Mouse (Mus musculus) intestine, embryonic 15.5 days (tissue): Measurements from ENCODE around the gene Slc25a43. TPM values are rescaled to one million over a fixed set of nuclear protein-coding genes. Genes with fewer than 3 reads are reported as not detected.
A peak's percentile ranks its signal among the peaks of the same experiment; 100 is the strongest.

Source experiments
- ATAC-seq: fragments of 200-750 bp; cut with Nextera tagmentation; 2 replicates; pipeline ENCODE4 v1.8.0; 2017; ENCODE audit warnings: moderate TSS enrichment, moderate library complexity
- H3K27ac ChIP-seq: fragments of 300-500 bp; sonication (generic); 2 replicates; pipeline ENCODE4 v1.5.1; 2015; ENCODE audit warnings: mild to moderate bottlenecking, inconsistent platforms
- H3K27me3 ChIP-seq: fragments of 300-500 bp; sonication (generic); replicated peaks from 2 replicates; pipeline ENCODE4 v1.6.1; 2015; ENCODE audit warnings: inconsistent platforms
- H3K36me3 ChIP-seq: fragments of 300-500 bp; sonication (generic); 2 replicates; pipeline ENCODE4 v1.6.1; 2015; ENCODE audit warnings: inconsistent platforms
- H3K4me1 ChIP-seq: fragments of 300-500 bp; sonication (generic); replicated peaks from 2 replicates; pipeline ENCODE4 v1.6.1; 2015; ENCODE audit warnings: inconsistent platforms
- H3K4me2 ChIP-seq: fragments of 300-500 bp; sonication (generic); replicated peaks from 2 replicates; pipeline ENCODE4 v1.6.1; 2015; ENCODE audit warnings: mild to moderate bottlenecking, inconsistent platforms
- H3K4me3 ChIP-seq: fragments of 300-500 bp; sonication (generic); replicated peaks from 2 replicates; pipeline ENCODE4 v1.5.1; 2015; ENCODE audit warnings: inconsistent platforms
- H3K9ac ChIP-seq: fragments of 300-500 bp; sonication (generic); 2 replicates; pipeline ENCODE4 v1.6.1; 2015; ENCODE audit warnings: inconsistent platforms
- H3K9me3 ChIP-seq: fragments of 300-500 bp; sonication (generic); 2 replicates; pipeline ENCODE4 v1.6.1; 2016; ENCODE audit warnings: inconsistent platforms
- WGBS: fragments of 180-500 bp; shearing (Covaris S2); methylation state at CpG from one replicate; pipeline ENCODE4 v1.1.7; 2015; 5-methylcytosine and 5-hydroxymethylcytosine counted together
- polyA plus RNA-seq: library from polyadenylated mRNA; unstranded; fragments of >200 nt; fragmentation: Nextera tagmentation; extraction: Ambion mirVana; gene quantifications from 2 replicates; pipeline ENCODE4 v1.2.1, GENCODE M21; 2015

Gene Slc25a43
- polyA plus RNA-seq = 2.9 and 4.2 TPM in 2 replicates

DNA sequence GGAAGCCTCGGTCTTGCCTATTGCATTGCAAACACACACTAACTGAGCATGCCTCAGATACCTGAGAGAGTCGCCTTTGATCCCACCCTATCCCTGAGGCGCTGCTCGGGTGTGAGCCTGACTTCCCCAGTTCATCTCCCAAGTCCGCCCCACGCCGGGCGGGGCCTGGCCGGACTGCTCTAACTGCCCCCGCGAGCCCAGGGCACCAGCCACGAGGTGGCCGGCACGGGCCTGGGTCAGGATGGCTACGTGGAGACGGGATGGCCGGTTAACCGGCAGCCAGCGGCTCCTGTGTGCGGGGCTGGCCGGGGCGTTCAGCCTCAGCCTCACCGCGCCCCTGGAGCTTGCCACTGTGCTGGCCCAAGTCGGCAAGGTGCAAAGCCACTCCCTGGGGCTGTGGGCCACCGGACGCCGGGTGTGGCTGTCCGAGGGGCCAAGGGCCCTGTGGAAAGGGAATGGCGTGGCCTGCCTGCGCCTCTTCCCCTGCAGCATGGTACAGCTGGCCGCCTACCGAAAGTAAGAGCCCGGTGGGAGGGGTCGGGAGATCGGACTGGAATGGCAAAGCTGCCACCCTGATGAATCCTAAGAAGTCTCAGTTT, at the start of gene Slc25a43:
Gene Slc25a43 (plus strand): TSS at position 157 of the 599 bp plus-strand sequence.
- 24% methylated on average over 34 of the region's 36 CpGs for WGBS

GRCm38 (mm10) chrX:36740124-36740951, 3.1 kb upstream of the Slc25a43 start:
- ATAC-seq = no peak
- Histone ChIP-seq H3K4me2 (no peak overlapping the region), H3K4me1 (no peaks in the 10 kb centered on the region), H3K9ac (no peak overlapping the region), H3K27me3 (no peaks in the 10 kb centered on the region), H3K36me3 (no peaks in the 10 kb centered on the region), H3K27ac (no peak overlapping the region), H3K4me3 (no peak overlapping the region), H3K9me3 (no peaks in the 10 kb centered on the region)
- WGBS = 83% methylated on average over 13 of the region's 13 CpGs

More for the DNA sequence above, at the start of gene Slc25a43:
- H3K9ac ChIP-seq = peak within 1 kb of the TSS; percentile 58
- no peaks in the 10 kb centered on the region for H3K9me3 ChIP-seq
- peak within 1 kb of the TSS; percentile 45 for H3K4me3 ChIP-seq
- H3K27ac ChIP-seq = 0 out of 2 replicates have a peak within 1 kb of the TSS, but pooled peaks have one; percentile 9
- H3K4me1 ChIP-seq = no peaks in the 10 kb centered on the region
- peak; percentile 90 for ATAC-seq
- H3K36me3 ChIP-seq = no peaks in the 10 kb centered on the region
- H3K4me2 ChIP-seq = peak within 1 kb of the TSS; percentile 78
- H3K27me3 ChIP-seq = no peaks in the 10 kb centered on the region

GRCm38 (mm10) chrX:36741278-36741677, 2.2 kb upstream of the Slc25a43 start:
- H3K4me1 ChIP-seq = no peaks in the 10 kb centered on the region
- H3K36me3 ChIP-seq = no peaks in the 10 kb centered on the region
- H3K27me3 ChIP-seq = no peaks in the 10 kb centered on the region
- no peaks in the 10 kb centered on the region for H3K9me3 ChIP-seq
- no peak overlapping the region for H3K27ac ChIP-seq
- H3K9ac ChIP-seq = no peak overlapping the region
- no peak for ATAC-seq
- H3K4me3 ChIP-seq = no peak overlapping the region
- 34% methylated on average over 6 of the region's 6 CpGs for WGBS
- H3K4me2 ChIP-seq = no peak overlapping the region

- H3K36me3 ChIP-seq = no peaks in the 10 kb centered on the region
- ATAC-seq = no peak
- WGBS = 93% methylated on average over 5 of the region's 5 CpGs
- no peak overlapping the region for H3K9ac ChIP-seq
- H3K4me3 ChIP-seq = no peak overlapping the region
- H3K27ac ChIP-seq = no peak overlapping the region
- no peaks in the 10 kb centered on the region for H3K9me3 ChIP-seq
- H3K4me2 ChIP-seq = no peak overlapping the region
- no peaks in the 10 kb centered on the region for H3K4me1 ChIP-seq
- H3K27me3 ChIP-seq = no peaks in the 10 kb centered on the region
These were observed 715 bp upstream of the Slc25a43 start for GRCm38 (mm10) chrX:36742744-36743143.

GRCm38 (mm10) chrX:36744735-36745134, 1.3 kb downstream of the Slc25a43 start:
- Histone ChIP-seq H3K4me3 (no peak overlapping the region), H3K9me3 (no peaks in the 10 kb centered on the region), H3K9ac (no peak overlapping the region), H3K4me2 (no peak overlapping the region), H3K27me3 (no peaks in the 10 kb centered on the region), H3K27ac (no peak overlapping the region), H3K4me1 (no peaks in the 10 kb centered on the region), H3K36me3 (no peaks in the 10 kb centered on the region)
- ATAC-seq = no peak
- WGBS = 70% methylated on average over 7 of the region's 7 CpGs

- Histone ChIP-seq H3K9ac (no peak overlapping the region), H3K9me3 (no peaks in the 10 kb centered on the region), H3K36me3 (no peaks in the 10 kb centered on the region), H3K4me1 (no peaks in the 10 kb centered on the region), H3K4me2 (no peak overlapping the region), H3K27ac (no peak overlapping the region), H3K4me3 (no peak overlapping the region), H3K27me3 (no peaks in the 10 kb centered on the region)
- 88% methylated on average over 7 of the region's 7 CpGs for whole genome bisulfite sequencing
- ATAC-seq = no peak
These were observed 1.9 kb downstream of the Slc25a43 start for GRCm38 (mm10) chrX:36745333-36745732.

GRCm38 (mm10) chrX:36746789-36747188, 3.3 kb downstream of the Slc25a43 start:
- no peak overlapping the region for H3K27ac ChIP-seq
- no peaks in the 10 kb centered on the region for H3K27me3 ChIP-seq
- no peaks in the 10 kb centered on the region for H3K4me1 ChIP-seq
- H3K4me3 ChIP-seq = no peak overlapping the region
- no peak overlapping the region for H3K9ac ChIP-seq
- no peak for ATAC-seq
- H3K4me2 ChIP-seq = no peak overlapping the region
- 82% methylated on average over 8 of the region's 8 CpGs for WGBS
- no peaks in the 10 kb centered on the region for H3K9me3 ChIP-seq
- no peaks in the 10 kb centered on the region for H3K36me3 ChIP-seq

DNA sequence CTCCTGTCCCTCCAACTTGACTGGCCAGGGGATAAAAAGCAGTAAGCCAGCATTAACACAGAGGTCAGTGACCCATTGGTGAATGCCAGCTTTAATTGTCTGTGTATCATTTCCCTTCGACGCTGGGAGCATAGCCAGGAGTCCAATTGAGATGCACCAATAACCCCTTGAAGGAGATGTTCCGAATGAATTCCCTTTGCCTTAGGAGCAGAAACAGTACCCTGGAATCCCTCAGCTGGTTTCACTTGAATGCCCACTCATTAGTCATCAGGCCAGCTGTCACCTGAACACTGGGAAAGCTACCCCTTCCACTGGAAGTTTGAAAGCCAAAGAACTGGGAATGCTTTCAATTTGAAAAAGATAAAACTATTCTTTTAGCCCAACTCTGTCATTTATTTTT, 5.1 kb downstream of the Slc25a43 start:
- Histone ChIP-seq H3K9ac (no peak overlapping the region), H3K4me2 (no peak overlapping the region), H3K9me3 (no peaks in the 10 kb centered on the region), H3K4me3 (no peak overlapping the region), H3K27me3 (no peaks in the 10 kb centered on the region), H3K4me1 (no peaks in the 10 kb centered on the region), H3K27ac (no peak overlapping the region), H3K36me3 (no peaks in the 10 kb centered on the region)
- 65% methylated on average over 3 of the region's 3 CpGs for WGBS
- no peak for ATAC-seq

DNA sequence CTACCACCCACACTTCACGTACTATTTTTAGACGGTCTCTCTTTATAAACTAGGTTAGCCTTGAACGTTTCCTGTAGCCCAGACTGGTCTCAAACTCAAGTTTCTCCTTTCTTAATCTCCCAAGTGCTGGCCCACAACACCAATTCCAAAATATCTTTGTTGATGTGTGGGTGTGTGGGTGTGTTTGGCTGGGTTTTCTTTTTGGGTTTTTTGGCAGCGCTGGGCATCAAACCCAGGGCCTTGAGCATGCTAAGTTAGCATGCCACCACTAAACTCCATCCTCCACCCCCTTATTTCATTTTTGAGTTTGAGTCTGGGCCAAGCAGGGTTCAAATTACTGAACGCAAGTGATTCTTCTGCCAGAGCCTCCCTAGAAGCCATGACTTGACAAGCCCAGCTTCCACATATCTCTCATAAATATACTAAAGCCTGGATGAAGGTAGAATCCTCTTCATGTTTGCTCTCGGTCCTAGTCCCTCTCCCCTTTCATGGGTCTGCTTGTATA, 5.9 kb downstream of the Slc25a43 start:
- H3K36me3 ChIP-seq = no peaks in the 10 kb centered on the region
- no peak for ATAC-seq
- H3K27ac ChIP-seq = no peak overlapping the region
- no peaks in the 10 kb centered on the region for H3K27me3 ChIP-seq
- no peak overlapping the region for H3K9ac ChIP-seq
- H3K4me1 ChIP-seq = no peaks in the 10 kb centered on the region
- H3K9me3 ChIP-seq = no peaks in the 10 kb centered on the region
- no peak overlapping the region for H3K4me3 ChIP-seq
- 61% methylated on average over 6 of the region's 6 CpGs for WGBS
- H3K4me2 ChIP-seq = no peak overlapping the region

DNA sequence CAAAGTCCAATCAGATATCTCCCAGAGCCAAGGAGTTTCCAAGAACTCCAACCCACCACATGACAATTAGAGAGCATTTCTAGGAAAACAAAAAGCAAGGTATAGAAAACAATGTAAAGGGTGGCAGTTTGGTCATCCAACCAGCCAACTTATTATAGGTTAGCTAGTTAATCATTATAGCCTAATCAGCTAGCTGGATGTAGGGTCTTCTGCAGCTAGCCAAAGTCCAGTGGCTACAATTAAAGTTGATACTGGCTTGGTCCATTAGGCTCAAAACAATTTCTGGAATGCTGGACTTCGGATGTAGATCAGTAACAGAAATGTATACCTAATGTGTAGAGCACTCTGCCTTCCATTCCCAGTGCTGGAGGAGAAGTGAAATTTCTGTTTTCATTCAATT, 7.1 kb downstream of the Slc25a43 start:
- no peaks in the 10 kb centered on the region for H3K36me3 ChIP-seq
- no peaks in the 10 kb centered on the region for H3K9me3 ChIP-seq
- no peak overlapping the region for H3K4me2 ChIP-seq
- no peaks in the 10 kb centered on the region for H3K4me1 ChIP-seq
- peak; percentile 76 for ATAC-seq
- WGBS = 44% methylated on average over 1 of the region's 1 CpGs
- no peak overlapping the region for H3K4me3 ChIP-seq
- H3K27me3 ChIP-seq = no peaks in the 10 kb centered on the region
- H3K27ac ChIP-seq = no peak overlapping the region
- H3K9ac ChIP-seq = no peak overlapping the region

- 89% methylated on average over 3 of the region's 3 CpGs for WGBS
- no peaks in the 10 kb centered on the region for H3K27me3 ChIP-seq
- no peak overlapping the region for H3K4me2 ChIP-seq
- no peaks in the 10 kb centered on the region for H3K36me3 ChIP-seq
- H3K4me1 ChIP-seq = no peaks in the 10 kb centered on the region
- H3K4me3 ChIP-seq = no peak overlapping the region
- H3K9ac ChIP-seq = no peak overlapping the region
- H3K27ac ChIP-seq = no peak overlapping the region
- no peaks in the 10 kb centered on the region for H3K9me3 ChIP-seq
- no peak for ATAC-seq
These were observed 9.1 kb downstream of the Slc25a43 start for GRCm38 (mm10) chrX:36752586-36752985.

DNA sequence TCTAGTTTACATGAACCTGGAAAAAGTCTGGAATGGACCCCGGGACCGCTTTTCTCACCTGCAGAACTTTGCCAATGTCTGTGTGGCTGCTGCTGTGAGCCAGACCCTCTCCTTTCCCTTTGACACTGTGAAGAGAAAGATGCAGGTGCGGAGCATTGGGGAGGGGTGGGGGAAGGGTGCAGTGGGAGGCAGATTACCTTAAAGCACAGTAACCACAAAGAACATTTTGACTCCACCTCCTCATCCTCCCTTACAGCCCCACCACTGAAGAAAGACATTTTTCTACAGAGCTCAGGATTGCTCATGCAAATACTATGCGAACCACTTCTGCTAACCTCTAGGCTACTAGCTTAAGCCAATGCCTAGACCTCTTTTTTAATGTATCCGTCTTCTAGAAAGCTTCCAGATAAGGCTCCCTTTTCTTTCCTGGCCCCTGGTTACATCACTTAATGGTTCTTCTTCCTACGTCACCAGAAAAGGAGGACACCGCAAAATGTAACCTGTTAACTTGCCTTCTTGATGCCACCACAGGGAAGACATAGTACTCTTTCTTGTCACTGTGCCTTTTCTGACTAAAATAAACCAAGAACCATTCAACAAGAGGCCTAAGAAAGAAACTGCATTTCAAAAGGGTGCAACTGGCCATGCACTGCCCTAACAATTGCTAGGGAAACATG, 14.5 kb downstream of the Slc25a43 start:
- 77% methylated on average over 7 of the region's 7 CpGs for WGBS
- H3K4me1 ChIP-seq = no peaks in the 10 kb centered on the region
- no peaks in the 10 kb centered on the region for H3K9me3 ChIP-seq
- no peaks in the 10 kb centered on the region for H3K27me3 ChIP-seq
- H3K4me2 ChIP-seq = no peak overlapping the region
- H3K27ac ChIP-seq = no peak overlapping the region
- ATAC-seq = no peak
- no peaks in the 10 kb centered on the region for H3K36me3 ChIP-seq
- no peak overlapping the region for H3K4me3 ChIP-seq
- no peak overlapping the region for H3K9ac ChIP-seq
